Mouse (Mus musculus) 3134 (cell line): ENCODE results near the gene Olfr706.
"Not testable (repeated sequence)": the region's sequence is repeated elsewhere in the genome, so short reads cannot be mapped to it uniquely, and the experiment has no call there.

ENCODE experiments used
- DNase-seq: peaks from one replicate; pipeline ENCODE4 v3.0.0-alpha.2; 2011; ENCODE audit warnings: low spot score; ENCODE audit not compliant: insufficient read length; ENCODE audit errors: extremely low read depth

Gene Olfr706

GRCm38 (mm10) chr7:106888062-106888461 lies at the start of gene Olfr706:
Olfr706 (minus strand) TSS chr7:106888162.
- no peak for DNase-seq

GRCm38 (mm10) chr7:106932119-106932518 lies 44.2 kb upstream of the Olfr706 start, which contains the start of gene Olfr709-ps1:
Olfr709-ps1 (minus strand) TSS chr7:106932219.
- no peak for DNase-seq

GRCm38 (mm10) chr7:106920961-106921360 lies 33.0 kb upstream of the Olfr706 start:
- DNase-seq, result not testable (repeated sequence)

- DNase-seq, result no peak
Measured at GRCm38 (mm10) chr7:106907676-106908075, 19.7 kb upstream of the Olfr706 start, which contains the start of gene Olfr1532-ps1. Olfr1532-ps1 (plus strand) TSS chr7:106908001.

- DNase-seq, result not testable (repeated sequence)
Measured at GRCm38 (mm10) chr7:106901141-106901540, 13.2 kb upstream of the Olfr706 start, which contains the start of gene Olfr707. Olfr707 (minus strand) TSS chr7:106901241.

GRCm38 (mm10) chr7:106876791-106877190 lies 11.2 kb downstream of the Olfr706 start, which contains the start of gene Olfr705:
Olfr705 (minus strand) TSS chr7:106876891.
- no peak for DNase-seq

GRCm38 (mm10) chr7:106862885-106863284 lies 25.1 kb downstream of the Olfr706 start, which contains the start of gene Olfr704:
Olfr704 (plus strand) TSS chr7:106863185.
- DNase-seq, result no peak

- no peak for DNase-seq
Measured at GRCm38 (mm10) chr7:106843060-106843459, 44.9 kb downstream of the Olfr706 start, which contains the start of gene Olfr703. Olfr703 (plus strand) TSS chr7:106843360.

GRCm38 (mm10) chr7:106833793-106834192 lies 54.2 kb downstream of the Olfr706 start, which contains the start of gene Olfr702:
Olfr702 (minus strand) TSS chr7:106833893.
- no peak for DNase-seq
